Mouse (Mus musculus) heart, embryonic 14.5 days (tissue): ENCODE data around the gene Zfp689. TPM values are rescaled to one million over a fixed set of nuclear protein-coding genes. Genes with fewer than 3 reads are reported as not detected.
"Not testable (repeated sequence)": the region's sequence is repeated elsewhere in the genome, so short reads cannot be mapped to it uniquely, and the experiment has no call there.

ENCODE experiments used
- ATAC-seq: fragments of 200-750 bp; cut with Nextera tagmentation; 2 replicates; pipeline ENCODE4 v1.8.0; 2017; ENCODE audit warnings: low read depth, moderate TSS enrichment; ENCODE audit not compliant: insufficient number of reproducible peaks, insufficient read depth, low FRiP score
- H3K27ac ChIP-seq, 2 experiments: fragments of 200-500 bp in 1 of 2; fragments of 300-500 bp in 1 of 2; sonication (generic) in 1 of 2; replicated peaks in 1 of 2; 2 replicates each; pipeline ENCODE4 v1.5.1; 2012 to 2014; ENCODE audit warnings: low read depth in 2 of 2, low read length in 2 of 2, control low read depth in 1 of 2, mild to moderate bottlenecking in 1 of 2, mixed read lengths in 1 of 2; ENCODE audit not compliant: control insufficient read depth in 1 of 2, insufficient read depth in 1 of 2
- H3K27me3 ChIP-seq: fragments of 300-500 bp; sonication (generic); 2 replicates; pipeline ENCODE4 v1.6.1; 2014; ENCODE audit warnings: mild to moderate bottlenecking, low read length, control low read depth; ENCODE audit not compliant: control insufficient read depth, insufficient read depth
- H3K36me3 ChIP-seq: fragments of 300-500 bp; sonication (generic); 2 replicates; pipeline ENCODE4 v1.6.1; 2014; ENCODE audit warnings: mild to moderate bottlenecking, control low read depth, low read length, mixed read lengths; ENCODE audit not compliant: control insufficient read depth, insufficient read depth
- H3K4me1 ChIP-seq, 2 experiments: fragments of 200-500 bp in 1 of 2; fragments of 300-500 bp in 1 of 2; sonication (generic) in 1 of 2; 2 replicates each; pipeline ENCODE4 v1.6.1; 2012 to 2014; ENCODE audit warnings: low read length in 2 of 2, control low read depth in 1 of 2, mixed read lengths in 1 of 2; ENCODE audit not compliant: control insufficient read depth in 2 of 2, insufficient read depth in 2 of 2
- H3K4me2 ChIP-seq: fragments of 300-500 bp; sonication (generic); 2 replicates; pipeline ENCODE4 v1.6.1; 2014; ENCODE audit warnings: mild to moderate bottlenecking, low read length
- H3K4me3 ChIP-seq, 2 experiments: fragments of 200-500 bp in 1 of 2; fragments of 300-500 bp in 1 of 2; sonication (generic) in 1 of 2; 2 replicates each; pipeline ENCODE4 v1.5.1; 2012 to 2014; ENCODE audit warnings: low read length in 2 of 2, mild to moderate bottlenecking in 2 of 2, control low read depth in 1 of 2, low read depth in 1 of 2, moderate library complexity in 1 of 2; ENCODE audit not compliant: control insufficient read depth in 1 of 2, insufficient read depth in 1 of 2
- H3K9ac ChIP-seq: fragments of 300-500 bp; sonication (generic); 2 replicates; pipeline ENCODE4 v1.6.1; 2014; ENCODE audit warnings: mild to moderate bottlenecking, low read length
- H3K9me3 ChIP-seq: fragments of 300-500 bp; sonication (generic); 2 replicates; pipeline ENCODE4 v1.6.1; 2016; ENCODE audit warnings: low read length, control low read depth; ENCODE audit not compliant: control insufficient read depth
- WGBS: fragments of 180-500 bp; shearing (Covaris S2); extraction: QIAGEN DNeasy Blood & Tissue Kit; methylation state at CpG from one replicate; pipeline ENCODE4 v1.1.7; 2014; 5-methylcytosine and 5-hydroxymethylcytosine counted together
- polyA plus RNA-seq: library from polyadenylated mRNA; unstranded; fragments of >200 nt; fragmentation: Nextera tagmentation; extraction: Ambion mirVana; gene quantifications from 2 replicates; pipeline ENCODE4 v1.2.1, GENCODE M21; 2014

The Zfp689 gene
- 4.0 and 4.9 TPM in 2 replicates for polyA plus RNA-seq

- Histone ChIP-seq H3K4me2 (peak within 1 kb of the TSS; percentile 86), H3K27me3 (no peaks in the 10 kb centered on the region), H3K9ac (peak within 1 kb of the TSS; percentile 98), H3K27ac (peak within 1 kb of the TSS; percentile 95 to 96), H3K4me3 (peak within 1 kb of the TSS; percentile 93 to 94), H3K36me3 (peaks cover 58% of the 10 kb centered on the region), H3K4me1 (peaks cover 3 to 17% of the 10 kb centered on the region in 2 experiments), H3K9me3 (no peaks in the 10 kb centered on the region)
- WGBS, result under 1% methylated on average over 54 of the region's 54 CpGs
- ATAC-seq, result peak; percentile 85
Observed at GRCm38 (mm10) chr7:127448521-127449300, at the start of gene Zfp689. Gene Zfp689 (minus strand): TSS chr7:127449158.

GRCm38 (mm10) chr7:127498407-127498806, 49.4 kb upstream of the Zfp689 start:
- Histone ChIP-seq H3K9ac (no peak overlapping the region), H3K4me2 (no peak overlapping the region), H3K4me1 (peaks cover 0 to 13% of the 10 kb centered on the region in 2 experiments; a peak in 1 of 4 replicates), H3K27ac (no peak overlapping the region), H3K9me3 (no peaks in the 10 kb centered on the region), H3K4me3 (no peak overlapping the region), H3K27me3 (no peaks in the 10 kb centered on the region), H3K36me3 (no peaks in the 10 kb centered on the region)
- WGBS, result 44% methylated on average over 3 of the region's 3 CpGs
- ATAC-seq, result no peak

- no peak overlapping the region for H3K9ac ChIP-seq
Observed at GRCm38 (mm10) chr7:127497382-127497781, 48.4 kb upstream of the Zfp689 start.

GRCm38 (mm10) chr7:127494648-127495047, 45.7 kb upstream of the Zfp689 start:
- peaks cover 28% of the 10 kb centered on the region for H3K36me3 ChIP-seq
- H3K4me3 ChIP-seq, result no peak overlapping the region
- no peak overlapping the region for H3K4me2 ChIP-seq
- no peak overlapping the region for H3K27ac ChIP-seq
- no peak overlapping the region for H3K9ac ChIP-seq
- peaks cover 0 to 13% of the 10 kb centered on the region in 2 experiments; a peak in 1 of 4 replicates for H3K4me1 ChIP-seq
- no peaks in the 10 kb centered on the region for H3K27me3 ChIP-seq
- ATAC-seq, result no peak
- H3K9me3 ChIP-seq, result no peaks in the 10 kb centered on the region

More at GRCm38 (mm10) chr7:127497382-127497781, 48.4 kb upstream of the Zfp689 start:
- Histone ChIP-seq H3K4me1 (peaks cover 0 to 13% of the 10 kb centered on the region in 2 experiments; a peak in 1 of 4 replicates), H3K36me3 (peaks cover under 1% of the 10 kb centered on the region; the same call in 1 of the 2 replicates), H3K27me3 (no peaks in the 10 kb centered on the region), H3K9me3 (no peaks in the 10 kb centered on the region), H3K4me2 (no peak overlapping the region), H3K4me3 (no peak overlapping the region), H3K27ac (no peak overlapping the region)
- 81% methylated on average over 2 of the region's 2 CpGs for WGBS
- ATAC-seq, result no peak

GRCm38 (mm10) chr7:127491846-127492245, 42.9 kb upstream of the Zfp689 start:
- H3K4me3 ChIP-seq, result no peak overlapping the region
- peaks cover 54% of the 10 kb centered on the region for H3K36me3 ChIP-seq
- peaks cover 0 to 12% of the 10 kb centered on the region in 2 experiments; a peak in 1 of 4 replicates for H3K4me1 ChIP-seq
- H3K9ac ChIP-seq, result no peak overlapping the region
- no peaks in the 10 kb centered on the region for H3K27me3 ChIP-seq
- H3K27ac ChIP-seq, result no peak overlapping the region
- H3K4me2 ChIP-seq, result no peak overlapping the region
- no peak for ATAC-seq
- H3K9me3 ChIP-seq, result no peaks in the 10 kb centered on the region
- 88% methylated on average over 3 of the region's 3 CpGs for WGBS

- no peak for ATAC-seq
- H3K4me2 ChIP-seq, result no peak overlapping the region
- WGBS, result 91% methylated on average over 7 of the region's 7 CpGs
- H3K9me3 ChIP-seq, result no peaks in the 10 kb centered on the region
- no peak overlapping the region for H3K4me3 ChIP-seq
- no peak overlapping the region for H3K9ac ChIP-seq
- H3K4me1 ChIP-seq, result peaks cover 0 to 8% of the 10 kb centered on the region in 2 experiments; a peak in 1 of 4 replicates
- H3K36me3 ChIP-seq, result peaks cover 72% of the 10 kb centered on the region
- no peaks in the 10 kb centered on the region for H3K27me3 ChIP-seq
- no peak overlapping the region for H3K27ac ChIP-seq
Observed at GRCm38 (mm10) chr7:127489982-127490381, 41.0 kb upstream of the Zfp689 start.

GRCm38 (mm10) chr7:127488364-127488763, 39.4 kb upstream of the Zfp689 start:
- not testable (repeated sequence) for H3K4me2 ChIP-seq, H3K9me3 ChIP-seq, ATAC-seq, H3K9ac ChIP-seq, H3K27ac ChIP-seq, H3K4me1 ChIP-seq, H3K27me3 ChIP-seq, H3K4me3 ChIP-seq
- WGBS, result 83% methylated on average over 4 of the region's 5 CpGs
- H3K36me3 ChIP-seq, result peaks cover 89% of the 10 kb centered on the region
